Mouse (Mus musculus) hindlimb bud, embryonic 11.5 days (tissue): Measurements from ENCODE around the gene Fam71f1.
A peak's percentile ranks its signal among the peaks of the same experiment; 100 is the strongest.

Source experiments
- DNase-seq: peaks from one replicate; pipeline ENCODE4 v3.0.0-alpha.2; 2012; ENCODE audit warnings: low read depth, low spot score; ENCODE audit errors: extremely low spot score

Fam71f1 gene

GRCm38 (mm10) chr6:29318879-29319278 is at the start of gene Fam71f1:
Fam71f1 (plus strand) TSS chr6:29319140.
- no peak for DNase-seq

GRCm38 (mm10) chr6:29270961-29271360 is 48.0 kb upstream of the Fam71f1 start:
- no peak for DNase-seq

GRCm38 (mm10) chr6:29272312-29273072 is 46.4 kb upstream of the Fam71f1 start, which contains the start of gene Hilpda:
Hilpda (plus strand) TSS chr6:29272488.
- peak; percentile 86 for DNase-seq

GRCm38 (mm10) chr6:29276746-29277145 is 42.2 kb upstream of the Fam71f1 start:
- DNase-seq, result no peak

GRCm38 (mm10) chr6:29278513-29279267 is 40.2 kb upstream of the Fam71f1 start:
- peak; percentile 46 for DNase-seq

- no peak for DNase-seq
Measured at GRCm38 (mm10) chr6:29279293-29279692, 39.6 kb upstream of the Fam71f1 start, which contains the start of gene Fam71f2. Fam71f2 (plus strand) TSS chr6:29279593.

- no peak for DNase-seq
Measured at GRCm38 (mm10) chr6:29280671-29281070, 38.3 kb upstream of the Fam71f1 start.

GRCm38 (mm10) chr6:29286870-29287269 is 32.1 kb upstream of the Fam71f1 start:
- no peak for DNase-seq

- no peak for DNase-seq
Measured at GRCm38 (mm10) chr6:29287481-29287880, 31.5 kb upstream of the Fam71f1 start.

- DNase-seq, result no peak
Measured at GRCm38 (mm10) chr6:29287944-29288343, 31.0 kb upstream of the Fam71f1 start.

- no peak for DNase-seq
Measured at GRCm38 (mm10) chr6:29288651-29289050, 30.3 kb upstream of the Fam71f1 start.

- DNase-seq, result no peak
Measured at GRCm38 (mm10) chr6:29299112-29299511, 19.8 kb upstream of the Fam71f1 start.

GRCm38 (mm10) chr6:29303251-29303650 is 15.7 kb upstream of the Fam71f1 start:
- DNase-seq, result no peak

- no peak for DNase-seq
Measured at GRCm38 (mm10) chr6:29303726-29304125, 15.2 kb upstream of the Fam71f1 start.

GRCm38 (mm10) chr6:29305462-29305861 is 13.5 kb upstream of the Fam71f1 start:
- no peak for DNase-seq

- no peak for DNase-seq
Measured at GRCm38 (mm10) chr6:29308846-29309605, 9.9 kb upstream of the Fam71f1 start.

- DNase-seq, result no peak
Measured at GRCm38 (mm10) chr6:29313690-29314202, 5.2 kb upstream of the Fam71f1 start.

GRCm38 (mm10) chr6:29317286-29317685 is 1.7 kb upstream of the Fam71f1 start:
- DNase-seq, result no peak

GRCm38 (mm10) chr6:29317941-29318340 is 999 bp upstream of the Fam71f1 start:
- no peak for DNase-seq

GRCm38 (mm10) chr6:29321586-29321985 is 2.6 kb downstream of the Fam71f1 start:
- no peak for DNase-seq

GRCm38 (mm10) chr6:29322147-29322546 is 3.2 kb downstream of the Fam71f1 start:
- no peak for DNase-seq
